Mouse (Mus musculus) MEL (cell line): ENCODE measurements around the gene Cdh4. TPM values are rescaled to one million over a fixed set of nuclear protein-coding genes. Genes with fewer than 3 reads are reported as not detected.

Source experiments
- DNase-seq: peaks from one replicate; pipeline ENCODE4 v3.0.0; 2011; ENCODE audit warnings: low read depth, low spot score
- H3K27ac ChIP-seq: 2 replicates; pipeline ENCODE4 v1.5.1; 2012; ENCODE audit warnings: low read depth, mild to moderate bottlenecking, control low read depth, low read length, moderate library complexity; ENCODE audit not compliant: control insufficient read depth
- H3K27me3 ChIP-seq, 2 experiments: fragments of 150-350 bp in 1 of 2; sonication (generic) in 1 of 2; 2 replicates each; pipeline ENCODE4 v1.6.1; 2012; ENCODE audit warnings: low read length in 2 of 2, mild to moderate bottlenecking in 2 of 2, improper control_type of control experiment in 1 of 2, moderate library complexity in 1 of 2; ENCODE audit not compliant: insufficient read depth in 2 of 2, control insufficient read depth in 1 of 2
- H3K36me3 ChIP-seq, 2 experiments: 2 replicates each; pipeline ENCODE4 v1.6.1; 2012 to 2014; ENCODE audit warnings: low read length in 2 of 2, improper control_type of control experiment in 1 of 2, inconsistent platforms in 1 of 2, mild to moderate bottlenecking in 1 of 2; ENCODE audit not compliant: insufficient read depth in 2 of 2, control insufficient read depth in 1 of 2
- H3K4me1 ChIP-seq, 2 experiments: fragments of 150-350 bp in 1 of 2; sonication (generic) in 1 of 2; 2 replicates each; pipeline ENCODE4 v1.6.1; 2012; ENCODE audit warnings: low read length in 2 of 2, improper control_type of control experiment in 1 of 2, mild to moderate bottlenecking in 1 of 2; ENCODE audit not compliant: insufficient read depth in 2 of 2, control insufficient read depth in 1 of 2
- H3K4me3 ChIP-seq, 2 experiments: fragments of 150-350 bp in 1 of 2; sonication (generic) in 1 of 2; 2 replicates each; pipeline ENCODE4 v1.5.1; 2012; ENCODE audit warnings: low read depth in 2 of 2, low read length in 2 of 2, mild to moderate bottlenecking in 2 of 2, moderate library complexity in 2 of 2, control low read depth in 1 of 2, improper control_type of control experiment in 1 of 2; ENCODE audit not compliant: control insufficient read depth in 1 of 2, insufficient read depth in 1 of 2
- H3K79me2 ChIP-seq: 2 replicates; pipeline ENCODE4 v1.6.1; 2012; ENCODE audit warnings: mild to moderate bottlenecking, low read length, moderate library complexity; ENCODE audit not compliant: control insufficient read depth, poor library complexity, insufficient read depth
- H3K9ac ChIP-seq: 2 replicates; pipeline ENCODE4 v1.6.1; 2012; ENCODE audit warnings: low read depth, mild to moderate bottlenecking, control low read depth, low read length, moderate library complexity; ENCODE audit not compliant: control insufficient read depth, poor library complexity, severe bottlenecking
- H3K9me3 ChIP-seq: fragments of 150-350 bp; sonication (generic); replicated peaks from 2 replicates; pipeline ENCODE4 v1.6.1; 2012; ENCODE audit warnings: mild to moderate bottlenecking, low read length, improper control_type of control experiment, moderate library complexity; ENCODE audit not compliant: insufficient read depth
- CHD1 ChIP-seq: IDR thresholded peaks from 2 replicates; pipeline ENCODE4 v1.6.1; 2012; ENCODE audit warnings: low read depth, mild to moderate bottlenecking, inconsistent platforms, low read length, improper control_type of control experiment
- CHD2 ChIP-seq: IDR thresholded peaks from 2 replicates; pipeline ENCODE4 v1.6.1; 2011; ENCODE audit warnings: low read length, improper control_type of control experiment
- CTCF ChIP-seq, 3 experiments: IDR thresholded peaks in 2 of 3; conservative IDR thresholded peaks in 1 of 3; 2 replicates each; pipeline ENCODE4 v1.5.1; 2011 to 2012; ENCODE audit warnings: low read length in 3 of 3, low read depth in 2 of 3, mild to moderate bottlenecking in 2 of 3, improper control_type of control experiment in 1 of 3, inconsistent platforms in 1 of 3, mixed read lengths in 1 of 3, moderate library complexity in 1 of 3; ENCODE audit not compliant: control insufficient read depth in 1 of 3, insufficient read depth in 1 of 3, poor library complexity in 1 of 3, severe bottlenecking in 1 of 3
- ELF1 ChIP-seq: IDR thresholded peaks from 2 replicates; pipeline ENCODE4 v1.6.1; 2014; ENCODE audit warnings: low read depth, mild to moderate bottlenecking, inconsistent platforms, low read length, improper control_type of control experiment, moderate library complexity
- EP300 ChIP-seq, 2 experiments: IDR thresholded peaks; 2 replicates each; pipeline ENCODE4 v1.6.1; 2011; ENCODE audit warnings: improper control_type of control experiment in 2 of 2, low read length in 2 of 2, low read depth in 1 of 2, mild to moderate bottlenecking in 1 of 2
- HCFC1 ChIP-seq: IDR thresholded peaks from 2 replicates; pipeline ENCODE4 v1.6.1; 2012; ENCODE audit warnings: low read depth, mild to moderate bottlenecking, inconsistent platforms, low read length, improper control_type of control experiment, moderate library complexity
- MAX ChIP-seq: IDR thresholded peaks from 2 replicates; pipeline ENCODE4 v1.6.1; 2011; ENCODE audit warnings: low read length, improper control_type of control experiment
- MAZ ChIP-seq: IDR thresholded peaks from 2 replicates; pipeline ENCODE4 v1.6.1; 2012; ENCODE audit warnings: low read depth, mild to moderate bottlenecking, inconsistent platforms, low read length, improper control_type of control experiment
- MYC ChIP-seq: IDR thresholded peaks from 2 replicates; pipeline ENCODE4 v1.6.1; 2011; ENCODE audit warnings: low read depth, mild to moderate bottlenecking, low read length, improper control_type of control experiment, moderate library complexity
- POLR2AphosphoS5 ChIP-seq: IDR thresholded peaks from 2 replicates; pipeline ENCODE4 v1.6.1; 2012; ENCODE audit warnings: low read depth, borderline replicate concordance, mild to moderate bottlenecking, inconsistent platforms, low read length, moderate library complexity, mixed read lengths
- RCOR1 ChIP-seq: IDR thresholded peaks from 2 replicates; pipeline ENCODE4 v1.6.1; 2012; ENCODE audit warnings: low read depth, mild to moderate bottlenecking, inconsistent platforms, low read length, improper control_type of control experiment
- TBP ChIP-seq: IDR thresholded peaks from 2 replicates; pipeline ENCODE4 v1.8.0; 2011; ENCODE audit warnings: low read depth, low read length, improper control_type of control experiment
- USF1 ChIP-seq: IDR thresholded peaks from 2 replicates; pipeline ENCODE4 v1.6.1; 2014; ENCODE audit warnings: low read depth, mild to moderate bottlenecking, inconsistent platforms, low read length, improper control_type of control experiment, moderate library complexity
- ZC3H11A ChIP-seq: IDR thresholded peaks from 2 replicates; pipeline ENCODE4 v1.6.1; 2012; ENCODE audit warnings: low read depth, mild to moderate bottlenecking, inconsistent platforms, low read length, improper control_type of control experiment
- ZMIZ1 ChIP-seq: IDR thresholded peaks from 2 replicates; pipeline ENCODE4 v1.6.1; 2012; ENCODE audit warnings: low read depth, mild to moderate bottlenecking, inconsistent platforms, low read length, improper control_type of control experiment, moderate library complexity
- ZNF384 ChIP-seq: IDR thresholded peaks from 2 replicates; pipeline ENCODE4 v1.6.1; 2012; ENCODE audit warnings: low read depth, mild to moderate bottlenecking, inconsistent platforms, low read length, improper control_type of control experiment
- polyA plus RNA-seq, 2 experiments: library from polyadenylated mRNA; stranded (reverse) in 1 of 2; unstranded in 1 of 2; fragments of >175 nt in 1 of 2; fragments of >200 nt in 1 of 2; gene quantifications; 2 replicates each; pipeline versions ENCODE4 v1.2.1 to v1.2.4; 2012; ENCODE audit warnings: low replicate concordance in 2 of 2, low read depth in 1 of 2; ENCODE audit not compliant: insufficient read length in 2 of 2, insufficient read depth in 1 of 2, missing spikeins in 1 of 2
- total RNA-seq: library from RNA; depleted of rRNA; stranded (reverse); fragments of 300-350 nt; gene quantifications from 2 replicates; pipeline ENCODE4 v1.2.3, GENCODE M21; 2012

The Cdh4 gene
- total and polyA plus RNA-seq, 3 experiments = not detected

DNA sequence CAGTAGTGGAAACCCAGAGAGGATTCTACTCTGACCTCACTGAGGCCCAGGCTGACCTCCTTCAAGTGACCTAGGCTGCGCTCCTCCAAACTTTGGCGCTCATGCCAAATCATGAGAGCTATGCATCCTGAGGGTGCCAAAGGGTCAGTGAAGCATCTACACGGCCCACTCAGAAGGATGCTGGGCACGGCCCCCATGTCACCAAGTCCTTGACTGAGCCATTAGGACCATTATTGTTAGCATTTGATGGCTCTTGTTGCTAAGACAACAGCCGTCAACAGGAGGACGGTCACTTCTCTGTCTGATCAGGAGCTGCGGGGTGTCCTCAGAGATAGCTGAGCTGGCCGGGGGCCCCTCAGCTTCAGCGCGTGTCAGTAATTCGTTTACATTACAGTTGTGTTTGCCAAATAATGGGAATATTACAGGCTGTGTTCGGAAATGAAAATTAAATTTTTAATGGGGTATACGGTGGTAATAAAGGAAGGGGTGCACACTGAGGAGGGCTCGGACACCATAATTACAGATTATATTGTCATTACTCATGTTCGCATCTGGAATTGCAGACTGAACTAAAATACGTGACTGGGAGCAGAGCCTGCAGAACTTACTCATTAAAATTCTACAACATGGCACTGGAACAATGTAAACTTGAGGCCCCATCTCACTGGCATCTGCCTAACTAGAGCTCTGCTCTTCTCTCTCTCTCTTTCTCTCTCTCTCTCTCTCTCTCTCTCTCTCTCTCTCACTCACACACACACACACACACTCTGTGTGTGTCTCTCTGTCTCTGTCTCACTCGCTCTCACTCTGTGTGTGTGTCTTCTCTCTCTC lies 181.6 kb downstream of the Cdh4 start:
- no peak overlapping the region for H3K27ac ChIP-seq
- H3K9me3 ChIP-seq = no peaks in the 10 kb centered on the region
- no peaks in the 10 kb centered on the region for H3K36me3 ChIP-seq
- no peaks in the 10 kb centered on the region for H3K79me2 ChIP-seq
- H3K4me1 ChIP-seq = no peaks in the 10 kb centered on the region
- no peaks in the 10 kb centered on the region for H3K27me3 ChIP-seq
- no peak overlapping the region for H3K4me3 ChIP-seq
- no peak for DNase-seq
- TF ChIP-seq ZC3H11A = no peak
- no peak for TF ChIP-seq HCFC1
- no peak overlapping the region for H3K9ac ChIP-seq

- Histone ChIP-seq H3K4me3 (no peak overlapping the region), H3K79me2 (no peaks in the 10 kb centered on the region), H3K9me3 (no peaks in the 10 kb centered on the region), H3K9ac (no peak overlapping the region), H3K36me3 (no peaks in the 10 kb centered on the region), H3K27me3 (no peaks in the 10 kb centered on the region; a peak in 1 of 4 replicates), H3K27ac (no peak overlapping the region), H3K4me1 (no peaks in the 10 kb centered on the region)
- no peak for DNase-seq
- TF ChIP-seq POLR2AphosphoS5 = no peak
- no peak for TF ChIP-seq CHD1
- TF ChIP-seq USF1 = no peak
- no peak for TF ChIP-seq MYC
- TF ChIP-seq TBP = no peak
- TF ChIP-seq CTCF (IDR thresholded peaks at IDR 0.05 in 2 of 3, conservative IDR thresholded peaks at IDR 0.05 in 1 of 3; ENCODE audit: control insufficient read depth in 1 of 3, insufficient read depth in 1 of 3, low read depth in 2 of 3, low read length in 3 of 3, poor library complexity in 1 of 3, severe bottlenecking in 1 of 3) = no peak
- no peak for TF ChIP-seq MAX
- no peak for TF ChIP-seq CHD2
- no peak for TF ChIP-seq EP300 (IDR thresholded peaks at IDR 0.05; ENCODE audit: low read depth in 1 of 2, low read length in 2 of 2)
- no peak for TF ChIP-seq ZNF384
- no peak for TF ChIP-seq RCOR1
- TF ChIP-seq MAZ = no peak
- no peak for TF ChIP-seq HCFC1
- no peak for TF ChIP-seq ELF1
- no peak for TF ChIP-seq ZMIZ1
These were observed 185.3 kb downstream of the Cdh4 start for GRCm38 (mm10) chr2:179627563-179627962.
